Mouse (Mus musculus): ENCODE results near the gene Gna13.
A peak's percentile ranks its signal among the peaks of the same experiment; 100 is the strongest.
"Not testable (repeated sequence)": the region's sequence is repeated elsewhere in the genome, so short reads cannot be mapped to it uniquely, and the experiment has no call there.

The Gna13 gene

DNA sequence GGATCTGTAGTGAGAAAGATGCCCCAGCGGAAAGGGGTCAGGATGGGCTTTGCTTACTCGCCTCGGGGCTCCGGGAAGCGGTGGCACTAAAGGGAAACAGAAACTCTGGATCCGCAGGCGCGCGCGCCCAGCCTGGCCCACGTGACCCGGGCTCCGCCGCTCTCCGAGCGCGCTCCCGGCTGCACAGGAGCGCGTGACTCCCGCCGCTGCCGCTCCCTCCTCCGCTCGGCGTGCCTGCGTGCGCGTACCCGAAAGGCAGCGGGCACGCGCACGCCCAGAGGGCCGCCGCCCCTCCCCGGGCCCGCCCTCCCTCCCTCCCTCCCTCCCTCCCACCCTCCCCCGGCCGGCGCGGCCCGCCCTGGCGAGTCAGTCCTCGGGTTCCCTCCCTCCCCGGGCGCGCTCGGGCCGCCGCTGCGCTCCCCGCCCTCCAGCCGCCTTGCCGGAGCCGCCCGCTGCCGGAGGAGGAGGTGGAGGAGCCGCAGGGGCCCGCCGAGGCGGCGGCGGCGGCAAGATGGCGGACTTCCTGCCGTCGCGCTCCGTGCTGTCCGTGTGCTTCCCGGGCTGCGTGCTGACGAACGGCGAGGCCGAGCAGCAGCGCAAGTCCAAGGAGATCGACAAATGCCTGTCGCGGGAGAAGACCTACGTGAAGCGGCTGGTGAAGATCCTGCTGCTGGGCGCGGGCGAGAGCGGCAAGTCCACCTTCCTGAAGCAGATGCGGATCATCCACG is at the start of gene Gna13:
Gna13 (plus strand) TSS at position 369 of the 728 bp plus-strand sequence.
- peak; percentile 93 for DNase-seq

DNA sequence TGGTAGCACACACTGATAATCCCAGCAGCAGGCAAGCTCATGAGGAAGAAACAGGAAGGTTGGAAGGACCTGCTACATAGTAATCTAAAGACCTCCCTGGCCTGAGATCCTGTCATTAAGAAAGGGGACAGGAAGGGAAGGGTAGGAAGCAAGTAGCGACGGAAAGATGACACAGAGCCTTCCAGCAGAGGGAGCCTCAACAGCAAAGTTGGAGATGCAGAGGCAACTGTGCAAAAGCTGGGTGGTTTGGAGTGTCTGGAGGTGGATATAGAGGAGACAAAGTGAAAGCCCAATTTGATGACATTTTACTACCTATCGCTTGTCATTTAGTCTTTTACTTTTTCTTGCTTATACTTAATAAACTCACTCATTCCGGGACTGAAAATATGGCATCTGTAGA is 45.7 kb upstream of the Gna13 start:
- peak; percentile 51 for DNase-seq

DNA sequence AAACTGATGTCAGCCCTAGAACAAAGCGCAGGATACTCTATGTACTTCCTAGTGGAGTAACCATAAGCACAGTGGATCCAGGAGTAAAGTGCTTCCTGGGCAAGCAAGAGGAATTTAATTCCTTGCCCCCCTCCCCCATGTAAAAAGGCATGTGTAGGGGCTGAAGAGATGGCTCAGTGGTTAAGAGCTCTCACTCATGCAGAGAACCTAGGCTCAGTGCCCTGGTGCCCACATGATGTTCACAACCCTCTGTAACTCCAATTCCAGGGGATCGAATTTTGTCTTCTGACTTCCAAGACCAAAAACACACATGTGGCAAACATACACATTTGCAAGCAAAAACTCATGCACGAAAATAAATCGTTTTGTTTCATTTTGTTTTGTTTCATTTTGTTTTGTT is 43.2 kb upstream of the Gna13 start:
- no peak for DNase-seq

DNA sequence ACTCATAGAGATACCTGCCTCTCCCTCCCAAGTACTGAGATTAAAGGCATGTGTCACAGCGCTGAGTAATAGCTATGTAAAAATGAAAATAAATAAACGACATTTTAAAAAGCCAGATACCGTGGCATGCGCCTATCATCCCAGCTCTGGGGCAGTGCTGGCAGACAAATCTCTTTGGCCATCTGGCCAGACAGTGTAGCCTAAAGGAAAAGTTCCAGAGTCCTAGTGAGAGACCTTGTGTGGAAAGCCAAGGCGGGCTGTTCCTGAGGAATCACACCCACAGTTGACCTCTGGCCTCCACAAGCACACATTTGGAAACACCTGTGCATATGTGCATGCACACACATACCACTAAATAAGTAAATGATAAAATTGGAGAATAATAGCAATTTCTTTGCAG is 42.7 kb upstream of the Gna13 start:
- DNase-seq: no peak

DNA sequence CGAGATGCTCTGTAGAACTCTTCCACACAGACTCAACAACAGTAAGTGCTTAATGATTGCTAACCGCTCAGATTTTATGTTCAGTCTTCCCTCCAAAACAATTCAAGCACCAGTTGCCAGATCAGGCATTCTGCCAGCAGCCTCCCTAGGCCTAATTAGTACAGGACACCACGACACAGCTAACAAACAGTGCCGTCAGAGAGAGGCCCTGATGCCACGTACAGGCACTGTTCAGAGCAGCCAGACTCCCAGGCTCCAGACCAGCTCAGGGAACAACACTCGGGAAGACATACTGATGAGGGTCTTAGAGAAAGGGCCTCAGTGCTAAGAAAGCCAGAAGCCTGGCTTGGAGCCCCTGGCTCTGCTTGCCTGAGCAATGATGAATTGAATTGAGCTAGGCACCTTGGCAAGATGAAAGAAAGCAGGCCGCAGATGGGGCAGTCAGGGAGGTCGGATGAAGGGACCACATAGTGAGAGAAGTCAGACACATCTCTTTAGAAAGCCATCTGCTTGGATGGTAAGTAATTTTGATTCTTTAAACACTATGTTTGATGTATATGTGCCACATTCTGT is 42.2 kb upstream of the Gna13 start:
- DNase-seq: peak; percentile 56

DNA sequence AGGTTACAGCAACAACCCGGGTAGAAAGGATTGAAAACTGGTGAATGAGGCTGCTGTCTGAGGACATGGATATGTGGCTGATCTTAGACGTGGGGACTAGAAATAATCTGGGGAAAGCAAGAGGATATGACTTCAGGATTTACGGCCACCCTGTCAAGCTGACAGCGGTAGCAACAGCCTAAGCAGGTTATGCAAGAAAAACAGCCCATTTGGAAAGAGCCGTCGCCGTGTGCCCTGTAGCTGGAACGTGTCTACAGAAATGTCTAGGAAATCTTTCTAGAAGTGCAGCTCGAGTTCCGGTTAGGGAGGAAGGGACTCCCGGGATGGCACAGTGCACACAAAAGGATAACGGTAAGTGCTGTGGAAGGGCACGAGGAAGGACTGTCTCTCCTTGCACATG is 36.4 kb upstream of the Gna13 start:
- no peak for DNase-seq

DNA sequence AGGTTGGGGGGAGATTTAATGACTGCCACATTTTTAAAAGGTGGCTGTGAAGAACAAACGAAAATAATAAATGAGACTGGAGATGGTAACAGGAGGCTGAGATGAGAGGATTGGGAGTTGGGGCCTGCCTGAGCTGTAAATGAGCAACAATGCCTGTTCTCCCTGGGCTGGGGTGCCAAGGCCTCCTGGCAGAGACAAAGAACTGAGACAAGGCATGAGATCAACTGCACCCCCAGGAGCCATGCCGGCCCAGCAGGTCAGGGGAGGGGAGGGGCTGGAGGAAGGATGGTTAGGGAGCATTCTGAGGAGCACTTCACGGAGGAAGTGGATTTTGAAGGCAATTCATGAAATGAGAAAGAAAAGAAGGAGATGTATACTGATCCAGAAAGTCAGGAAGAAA is 35.2 kb upstream of the Gna13 start:
- no peak for DNase-seq

DNA sequence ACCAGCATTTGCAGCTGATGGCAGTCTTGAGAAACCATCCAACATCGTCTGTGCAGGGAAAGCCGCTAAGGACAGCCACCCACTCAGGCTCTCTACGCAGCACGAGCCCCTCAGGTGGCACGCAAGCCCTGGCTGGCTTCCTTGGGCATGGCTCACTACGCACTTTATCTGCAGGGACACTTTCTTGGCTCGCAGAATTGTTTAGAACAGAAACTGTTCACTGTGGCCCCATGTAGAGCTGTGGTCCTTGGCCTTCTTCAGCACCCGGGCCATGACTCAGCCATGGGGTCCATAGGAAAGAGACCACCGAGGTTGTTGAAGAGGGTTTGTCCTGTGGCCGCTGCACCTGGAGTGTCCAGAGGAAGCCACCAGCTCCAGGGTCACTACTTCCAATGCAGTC is 34.7 kb upstream of the Gna13 start:
- DNase-seq: no peak

DNA sequence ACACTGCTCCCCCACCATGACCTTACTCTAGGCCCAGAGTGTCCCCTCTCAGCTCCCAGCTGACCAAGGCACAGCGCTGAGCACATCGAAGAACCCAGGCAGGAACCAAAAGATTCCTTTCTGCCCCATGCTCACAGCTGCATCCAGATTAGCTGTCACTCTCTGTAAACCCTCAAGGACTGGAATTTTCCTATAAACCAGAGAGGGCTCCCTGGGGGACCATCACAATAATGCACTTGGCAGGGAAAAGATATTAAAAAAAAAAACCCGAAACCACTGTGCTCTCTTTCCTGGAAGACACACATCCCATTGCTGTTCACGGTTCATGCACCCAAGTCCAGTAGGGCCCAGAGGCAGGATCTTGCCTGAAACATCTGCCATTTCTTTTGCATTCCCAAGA is 33.3 kb upstream of the Gna13 start:
- DNase-seq: no peak

DNA sequence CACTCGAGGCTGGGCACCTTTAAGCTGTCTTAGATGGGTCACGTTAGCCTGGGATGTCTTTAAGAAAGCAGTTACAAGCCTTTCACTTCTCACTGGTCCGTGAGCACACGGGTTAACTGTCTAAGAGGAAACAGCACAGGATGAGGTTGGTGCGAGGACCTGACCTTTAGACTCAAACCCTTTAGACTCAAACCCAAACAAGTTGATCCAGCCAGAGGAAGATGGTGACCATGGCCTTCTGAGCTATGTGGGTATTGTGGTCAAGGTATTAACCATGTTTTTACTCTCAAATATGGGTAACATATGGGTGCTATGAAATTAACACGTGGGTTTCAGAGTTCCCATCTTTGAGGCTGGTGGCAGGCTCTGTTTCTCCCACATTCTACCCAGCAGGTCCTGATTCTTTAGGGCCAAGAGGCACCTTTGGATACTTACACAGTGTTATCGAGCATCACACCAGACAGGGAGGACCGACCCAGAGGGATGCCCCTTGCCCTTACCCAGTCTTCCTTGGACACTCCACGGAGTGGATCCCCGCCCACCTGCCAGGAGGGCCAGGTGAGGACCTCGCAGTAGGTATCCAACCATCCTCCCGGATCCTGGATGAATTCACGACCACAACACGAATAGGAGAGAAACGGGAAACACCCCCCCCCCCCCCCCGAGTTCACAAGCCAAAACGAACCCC is 31.8 kb upstream of the Gna13 start:
- no peak for DNase-seq

DNA sequence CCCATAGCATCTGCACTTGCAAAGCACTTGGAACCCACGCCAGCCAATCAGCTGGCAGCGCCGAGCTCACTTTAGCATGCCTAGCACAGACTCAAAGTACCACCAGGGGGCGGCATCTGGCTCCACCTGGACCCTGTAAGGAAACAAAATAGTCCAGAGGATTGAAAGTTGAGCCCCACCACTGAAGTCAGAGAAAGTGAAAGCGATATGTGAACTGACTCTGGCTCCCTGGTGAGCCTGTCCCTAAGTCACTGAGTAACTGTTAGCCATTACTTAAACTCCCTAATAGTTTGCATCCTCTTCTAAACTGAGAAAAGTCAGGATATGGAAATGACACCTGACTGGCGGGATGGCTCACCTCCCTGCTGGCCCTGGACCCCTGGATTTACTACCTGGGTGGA is 31.2 kb upstream of the Gna13 start:
- DNase-seq: peak; percentile 89

DNA sequence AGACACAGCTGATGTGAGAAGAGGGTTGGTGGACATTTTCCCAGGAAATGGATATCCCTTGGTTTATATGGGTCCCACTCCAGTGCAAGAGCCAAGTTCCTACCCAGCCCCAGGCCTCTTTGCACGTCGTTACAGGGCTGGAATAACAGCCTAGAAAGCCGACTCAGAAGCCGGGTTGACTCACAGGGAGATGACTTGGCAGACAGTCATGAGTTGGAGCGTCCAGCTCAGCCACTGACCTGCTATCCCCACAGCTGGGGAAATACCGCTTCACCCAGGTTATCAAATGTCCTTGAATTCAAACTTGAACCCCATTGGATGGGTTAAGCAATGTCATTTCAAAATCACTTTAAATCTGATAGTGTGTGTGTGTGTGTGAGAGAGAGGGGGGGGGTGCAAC is 29.9 kb upstream of the Gna13 start:
- no peak for DNase-seq

DNA sequence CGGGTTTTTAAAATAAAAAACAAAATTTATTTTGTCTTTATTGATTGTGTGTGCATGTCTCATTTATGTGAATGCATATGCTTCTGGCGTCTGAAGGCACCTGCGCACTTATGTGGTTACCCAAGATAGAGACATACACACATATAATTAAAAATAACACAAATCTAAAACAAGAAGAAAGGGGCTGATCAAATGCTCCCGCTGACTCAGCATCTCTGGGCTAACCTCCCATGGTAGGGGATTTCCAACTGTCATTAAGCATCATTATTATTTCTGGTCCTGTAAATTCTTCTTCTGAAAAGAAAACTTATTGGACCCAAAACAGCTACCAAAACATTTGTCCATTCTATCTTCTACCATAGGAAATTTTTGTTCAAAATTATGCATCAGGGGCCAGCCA is 27.9 kb upstream of the Gna13 start:
- DNase-seq: no peak

DNA sequence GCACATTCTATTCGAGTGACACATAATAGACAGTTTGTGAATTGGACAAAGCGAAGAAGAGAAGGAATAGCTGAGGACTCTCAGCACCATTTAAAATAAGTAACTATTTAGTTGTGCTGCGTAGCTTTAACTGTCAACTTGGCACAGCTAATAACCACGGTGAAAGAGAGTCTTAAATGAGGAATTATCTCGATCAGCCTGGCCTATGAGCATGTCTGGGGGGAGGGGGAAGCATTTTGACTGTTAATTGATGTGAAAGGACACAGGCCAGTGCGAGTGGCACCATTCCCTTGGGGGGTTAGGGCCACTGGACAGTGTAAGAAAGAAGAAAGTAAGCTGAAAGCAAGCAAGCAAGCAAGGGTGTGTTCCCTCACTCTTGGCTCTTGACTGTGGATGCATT is 26.7 kb upstream of the Gna13 start:
- no peak for DNase-seq

DNA sequence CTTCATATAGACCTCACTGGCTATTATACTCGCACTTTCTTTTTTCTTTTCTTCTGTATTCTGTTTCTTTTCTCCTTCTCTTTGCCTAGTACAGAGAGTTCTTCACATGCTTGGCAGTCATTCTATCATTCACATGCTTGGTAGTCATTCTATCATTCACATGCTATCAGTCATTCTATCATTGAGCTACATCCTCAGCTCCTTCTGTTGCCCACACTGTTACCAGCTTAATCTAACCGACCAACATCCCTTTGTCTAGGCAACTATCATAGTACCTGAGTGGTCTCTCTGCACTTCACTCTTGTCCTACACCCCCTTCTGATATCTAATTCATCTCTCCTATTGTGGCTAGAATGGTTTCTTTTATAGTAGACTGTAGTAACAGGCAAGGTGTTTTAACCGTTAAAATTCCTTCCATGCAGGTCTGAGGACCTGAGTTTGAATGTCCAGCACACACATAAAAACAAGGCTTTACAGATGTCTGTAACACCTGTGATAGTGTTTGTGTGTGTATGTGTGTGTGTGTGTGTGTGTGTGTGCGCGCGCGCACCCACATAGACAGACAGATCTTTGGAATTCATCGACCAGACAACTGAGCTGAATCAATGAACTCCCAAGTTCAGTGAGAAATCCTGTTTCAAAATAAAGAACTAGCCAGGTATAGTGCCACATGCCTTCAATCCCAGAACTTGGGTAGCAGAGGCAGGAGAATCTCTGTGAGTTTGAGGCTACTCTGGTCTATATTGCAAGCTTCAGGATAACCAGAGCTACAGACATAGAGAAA is 23.3 kb upstream of the Gna13 start:
- no peak for DNase-seq

DNA sequence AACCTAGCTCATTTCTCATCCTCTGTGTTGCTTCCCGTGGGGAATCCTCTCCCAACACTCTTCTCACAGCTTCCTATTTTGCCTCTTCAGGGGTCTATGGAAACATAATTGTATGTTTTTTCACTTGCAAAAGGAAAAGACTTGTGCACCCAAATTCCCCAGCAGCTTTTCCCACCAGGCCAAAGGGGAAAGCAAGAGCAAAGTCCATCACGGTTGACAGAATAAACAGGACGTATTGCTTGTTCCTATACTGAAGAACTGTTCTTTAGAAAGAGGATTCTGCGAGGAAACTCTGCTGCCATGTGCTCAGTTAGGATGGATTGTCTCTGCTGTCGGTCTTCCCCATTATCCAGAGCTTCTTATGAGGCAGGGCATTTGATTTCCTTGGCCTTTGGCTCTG is 22.1 kb upstream of the Gna13 start:
- no peak for DNase-seq

DNA sequence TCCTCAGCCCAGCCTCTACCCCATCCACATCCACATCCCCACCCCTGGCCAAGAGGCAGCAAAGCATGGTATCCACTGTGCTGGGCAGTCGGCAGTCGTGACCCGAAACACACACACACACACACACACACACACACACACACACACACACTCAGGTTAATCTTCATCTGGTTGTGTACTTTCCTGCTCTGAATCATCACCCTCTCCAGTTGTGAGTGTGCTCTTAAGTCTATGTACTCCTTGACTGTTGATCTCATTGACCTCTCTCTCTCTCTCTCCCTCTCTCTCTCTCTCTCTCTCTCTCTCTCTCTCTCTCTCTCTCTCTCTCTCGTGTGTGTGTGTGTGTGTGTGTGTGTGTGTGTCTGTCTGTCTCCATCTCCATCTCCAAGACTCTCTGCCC is 20.0 kb upstream of the Gna13 start:
- DNase-seq: not testable (repeated sequence)

DNA sequence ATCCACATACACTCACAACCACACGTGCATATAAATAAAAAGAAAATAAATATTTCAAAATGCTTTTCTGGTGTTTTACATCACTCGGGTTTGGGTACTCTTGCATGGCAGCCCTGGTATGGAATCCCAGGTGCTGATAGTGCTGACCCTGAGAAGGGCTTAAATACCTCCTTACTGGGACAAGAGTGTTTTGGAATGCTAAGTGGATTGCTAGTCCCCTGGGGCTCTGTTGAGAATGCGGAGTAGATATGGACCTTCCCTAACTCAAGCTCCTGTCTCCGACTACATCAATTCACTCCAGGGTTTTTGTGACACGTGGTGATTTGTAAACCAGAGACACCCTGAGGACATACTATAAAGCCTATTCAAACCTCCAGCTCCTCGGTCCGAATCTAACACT is 19.1 kb upstream of the Gna13 start:
- no peak for DNase-seq

DNA sequence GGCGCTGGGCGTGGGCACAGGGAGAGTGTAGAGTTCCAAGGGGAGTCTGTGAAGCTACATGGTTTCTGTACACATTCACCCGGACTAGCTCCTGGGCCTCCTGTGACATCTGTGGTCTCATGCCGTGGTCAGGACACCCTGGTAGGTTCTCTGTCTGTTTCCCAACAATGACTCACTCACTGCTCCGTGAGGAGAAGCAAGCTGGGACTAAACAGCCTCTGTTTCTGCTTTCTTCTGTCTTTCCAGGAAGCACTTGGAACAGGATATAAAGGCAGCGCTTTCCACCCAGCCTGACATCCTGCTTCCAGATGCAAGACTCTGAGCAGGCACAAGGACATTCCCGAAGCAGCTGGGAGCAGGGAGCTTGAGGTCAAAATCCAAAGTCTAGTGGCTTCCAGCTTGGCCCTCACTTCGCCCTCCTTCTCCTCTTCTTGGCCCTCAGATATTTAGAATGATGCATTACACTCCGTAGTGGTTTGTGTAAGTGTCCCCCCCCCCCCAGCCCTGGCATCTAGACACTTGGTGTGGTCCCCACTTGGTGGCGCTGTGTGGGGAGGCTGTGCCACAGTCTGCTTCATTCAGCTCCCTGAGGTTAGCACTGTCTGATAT is 18.5 kb upstream of the Gna13 start:
- DNase-seq: no peak

DNA sequence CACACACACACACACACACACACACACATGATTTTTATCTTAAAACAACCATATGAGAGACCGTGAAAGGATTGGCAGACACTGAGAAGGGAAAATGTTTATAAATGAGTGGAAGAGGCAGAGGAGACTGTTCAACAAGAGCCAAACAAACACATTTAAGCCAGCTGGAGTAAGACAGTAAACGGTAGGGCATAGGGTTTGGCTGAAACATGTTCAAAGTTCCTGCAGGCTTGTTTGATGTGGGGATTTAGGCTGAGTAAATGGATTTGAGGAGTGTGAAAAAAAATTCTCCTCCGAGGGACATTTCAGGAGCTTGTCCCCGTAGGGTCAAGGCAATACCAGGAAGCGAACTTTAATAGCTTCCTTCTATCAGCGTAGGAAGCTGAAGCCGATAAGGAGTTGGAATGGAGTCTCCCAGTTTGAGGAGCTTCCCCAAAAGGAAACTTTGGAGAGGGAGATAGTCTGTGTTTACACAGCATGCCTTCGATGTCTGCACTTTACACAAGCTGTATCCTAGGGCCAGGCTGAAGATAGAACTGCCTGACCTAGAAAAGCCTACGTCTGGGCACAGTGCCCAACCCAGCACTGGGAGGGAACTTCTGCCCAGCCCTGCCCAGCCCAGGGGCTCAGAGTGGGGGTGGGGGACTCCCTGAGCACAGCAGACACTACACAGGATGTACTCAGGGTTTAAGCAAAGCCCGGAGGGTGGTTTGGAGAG is 15.2 kb upstream of the Gna13 start:
- peak; percentile 79 for DNase-seq

DNA sequence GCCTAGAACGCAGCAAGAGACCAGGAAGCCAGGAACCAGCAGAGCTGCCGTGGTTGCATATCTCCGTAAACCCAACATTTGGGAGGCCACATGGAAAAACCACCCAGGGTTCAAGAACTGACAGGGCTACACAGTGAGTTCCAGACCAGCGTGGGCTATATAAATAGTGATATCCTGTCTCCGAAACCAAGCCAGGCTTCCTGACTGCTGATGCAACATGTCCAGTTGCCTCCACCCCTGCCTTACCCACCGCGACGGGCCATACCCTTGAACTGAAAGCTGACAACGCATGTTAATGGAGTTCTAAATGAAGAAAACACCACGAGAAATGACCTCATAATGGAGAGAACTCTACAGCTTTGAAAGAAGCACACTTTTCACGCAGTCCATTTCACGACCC is 14.2 kb upstream of the Gna13 start:
- no peak for DNase-seq

DNA sequence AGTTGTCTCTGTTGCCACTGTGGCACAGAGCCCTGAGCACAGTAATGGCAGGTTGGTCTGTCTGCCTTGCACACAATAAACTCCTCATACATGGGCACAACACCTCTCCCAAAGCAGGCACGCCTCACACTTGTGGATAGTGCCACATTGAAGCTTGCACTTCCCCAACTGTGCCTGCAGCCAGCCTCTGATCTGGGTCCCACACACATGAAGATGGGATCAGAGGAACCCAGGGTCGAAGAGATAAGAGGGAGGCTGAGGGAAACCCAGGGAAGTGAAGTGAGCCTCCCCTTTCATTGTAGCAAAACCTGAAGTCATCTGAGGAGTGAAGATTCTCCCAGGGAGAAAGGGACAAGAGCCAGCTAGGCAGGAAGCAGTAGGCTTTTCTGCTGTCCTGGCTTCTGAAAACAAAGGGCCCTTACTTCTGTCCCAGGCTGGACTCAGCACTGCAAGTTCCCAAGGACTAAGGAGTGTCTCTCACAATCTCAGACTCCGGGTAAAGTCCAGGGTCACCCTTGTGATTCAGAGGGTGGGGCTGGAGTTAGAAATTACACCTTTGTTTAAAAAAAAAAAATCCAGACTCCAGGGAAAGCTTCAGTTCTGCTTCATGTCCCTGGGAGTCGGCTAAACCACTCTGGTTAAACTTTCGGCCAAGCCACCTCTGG is 12.8 kb upstream of the Gna13 start:
- DNase-seq: no peak

Data from right cerebral cortex, adult 18-20 months (tissue).